Mouse (Mus musculus) thymus, postnatal 14 days (tissue): ENCODE results near the gene Psmb10.
A peak's percentile ranks its signal among the peaks of the same experiment; 100 is the strongest.
"Not testable (repeated sequence)": the region's sequence is repeated elsewhere in the genome, so short reads cannot be mapped to it uniquely, and the experiment has no call there.

Experiments used
- DNase-seq: peaks from one replicate; pipeline ENCODE4 v3.0.0; 2021

Gene Psmb10

DNA sequence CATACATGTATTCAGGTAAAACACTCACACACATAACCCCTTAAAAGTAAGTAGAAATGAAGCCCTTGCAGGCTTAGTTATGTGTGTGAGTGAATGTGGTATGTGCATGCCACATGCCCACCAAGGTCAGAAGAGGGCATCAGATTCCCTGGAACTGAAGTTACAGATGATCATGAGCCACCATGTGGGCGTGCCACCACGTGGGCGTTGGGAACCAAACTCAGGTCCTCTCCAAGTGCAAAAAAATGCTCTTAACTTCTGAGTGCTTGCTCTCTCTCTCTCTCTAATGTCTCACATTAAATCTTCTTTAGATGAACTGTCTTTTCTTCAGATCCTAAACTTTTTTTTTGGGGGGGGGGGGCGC is at the start of gene Psmb10:
TSS of gene Psmb10 (minus strand) at position 139 of the 364 bp plus-strand sequence.
- DNase-seq, result peak; percentile 53

DNA sequence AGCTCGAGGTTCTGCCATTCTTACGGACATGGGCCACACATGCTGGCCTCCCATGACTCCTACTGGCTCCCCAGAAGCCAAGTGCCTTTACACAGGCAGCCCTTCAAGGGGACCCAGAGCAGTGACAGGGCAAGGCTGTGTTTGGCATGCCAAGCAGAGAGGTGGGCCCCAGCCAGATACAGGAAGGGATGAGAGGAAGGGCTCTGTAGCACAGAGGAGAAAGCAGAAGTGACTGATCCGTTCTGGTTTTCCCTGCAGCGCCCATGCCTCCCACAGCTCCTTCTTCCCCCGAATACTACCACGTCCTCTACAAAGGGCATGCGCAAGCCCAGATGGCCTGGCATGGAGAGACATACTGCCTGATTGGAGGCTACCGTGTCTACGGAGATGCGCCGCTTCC is 45.2 kb upstream of the Psmb10 start:
- DNase-seq, result not testable (repeated sequence)

DNA sequence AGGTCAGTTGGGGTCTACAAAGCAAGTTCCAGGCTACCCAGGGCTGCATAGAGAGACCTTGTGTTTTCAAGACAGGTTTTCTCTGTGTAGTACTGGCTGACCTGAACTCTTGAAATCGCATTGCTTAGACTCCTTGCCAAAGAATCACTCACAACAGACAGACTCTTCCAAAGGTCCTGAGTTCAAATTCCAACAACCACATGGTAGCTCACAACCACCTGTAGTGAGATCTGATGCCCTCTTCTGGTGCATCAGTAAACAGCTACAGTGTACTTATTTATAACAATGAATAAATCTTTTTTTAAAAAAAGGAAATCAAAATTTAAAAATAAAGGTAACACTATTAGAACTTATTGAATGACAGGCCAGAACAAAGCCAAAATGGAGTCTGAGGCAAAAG is 42.9 kb upstream of the Psmb10 start:
- no peak for DNase-seq

DNA sequence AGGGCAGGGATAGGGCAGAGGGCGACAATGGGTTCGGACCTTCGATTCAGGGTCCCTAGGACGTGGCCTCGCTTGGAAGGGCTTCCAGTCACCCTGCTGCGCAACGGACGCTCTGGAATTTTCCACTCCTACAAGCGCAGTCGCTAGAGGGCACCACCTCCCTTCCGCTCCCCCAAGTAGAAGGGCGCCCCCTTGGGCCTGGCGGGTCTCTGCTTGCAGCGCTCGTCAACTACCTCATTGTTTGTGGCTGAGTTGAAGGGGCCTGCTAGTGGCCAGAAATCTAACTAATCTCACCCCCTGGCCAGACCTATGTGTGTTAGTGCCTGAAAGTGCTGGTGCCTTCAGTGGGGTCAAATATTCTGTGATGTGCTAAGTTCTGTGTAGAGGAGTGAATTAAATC is 41.1 kb upstream of the Psmb10 start, which contains the start of gene Dpep3:
TSS of gene Dpep3 (minus strand) at position 105 of the 400 bp plus-strand sequence.
- DNase-seq, result no peak

DNA sequence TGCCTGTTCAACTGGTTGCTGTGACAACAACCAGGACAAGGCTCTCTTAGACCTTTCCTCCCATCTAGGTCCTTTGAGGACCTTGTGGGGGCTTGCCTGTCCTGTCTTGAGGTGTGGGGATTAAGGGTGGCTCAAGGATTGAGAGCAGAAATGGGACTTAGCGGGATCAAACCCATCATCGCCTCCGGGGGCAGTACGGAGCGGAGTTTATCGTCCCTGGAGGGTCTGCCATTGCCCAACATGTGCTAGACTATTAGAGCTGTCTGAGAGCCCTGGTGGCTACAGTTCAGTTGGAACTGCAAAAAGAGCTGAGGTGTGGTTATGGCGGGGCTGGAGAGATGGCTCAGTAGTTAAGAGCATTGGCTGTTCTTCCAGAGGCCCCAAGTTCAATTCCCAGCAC is 37.1 kb upstream of the Psmb10 start:
- no peak for DNase-seq

DNA sequence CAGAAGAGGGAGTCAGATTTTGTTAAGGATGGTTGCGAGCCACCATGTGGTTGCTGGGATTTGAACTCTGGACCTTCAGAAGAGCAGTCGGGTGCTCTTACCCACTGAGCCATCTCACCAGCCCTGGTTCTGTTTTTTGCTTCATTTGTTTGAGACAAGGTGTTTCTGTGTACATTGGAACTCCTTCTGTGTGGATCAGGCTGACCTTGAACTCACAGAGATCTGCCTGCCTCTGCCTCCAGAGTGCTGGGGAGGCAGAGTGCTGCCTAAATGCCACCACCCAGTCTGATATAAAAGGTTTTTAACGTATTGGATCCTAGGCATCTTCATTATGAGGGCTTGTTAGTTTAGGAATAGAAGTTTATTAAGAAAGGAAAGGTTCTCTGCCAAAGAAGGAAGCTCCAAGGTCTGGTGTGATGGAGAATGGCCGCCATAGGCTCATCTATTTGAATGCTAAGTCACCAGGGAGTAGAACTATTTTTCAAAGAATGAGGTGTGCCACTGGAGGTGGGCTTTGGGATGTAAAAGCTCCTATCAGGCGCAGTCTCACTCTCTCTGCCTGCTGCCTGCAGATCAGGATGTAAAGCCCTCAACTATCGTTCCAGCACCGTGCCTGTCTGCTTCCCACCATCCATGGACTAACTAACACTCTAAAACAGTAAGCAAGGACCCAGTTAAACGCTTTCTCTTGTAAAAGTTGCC is 32.9 kb upstream of the Psmb10 start:
- DNase-seq, result no peak

DNA sequence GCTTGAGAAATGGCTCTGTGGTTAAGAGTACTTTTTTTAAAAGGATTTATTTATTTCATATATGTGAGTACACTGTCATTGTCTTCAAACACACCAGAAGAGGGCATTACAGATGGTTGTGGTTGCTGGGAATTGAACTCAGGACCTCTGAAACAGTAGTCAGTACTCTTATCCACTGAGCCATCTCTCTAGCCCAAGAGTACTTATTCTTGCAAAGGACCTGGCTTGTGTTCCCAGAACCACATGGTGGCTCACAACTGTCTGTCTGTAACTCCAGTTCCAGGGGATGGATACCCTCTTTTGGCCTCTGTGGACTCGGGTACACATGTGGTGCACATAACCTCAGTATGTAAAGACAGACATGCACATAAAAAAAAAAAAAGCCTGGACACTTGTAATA is 31.1 kb upstream of the Psmb10 start:
- DNase-seq, result no peak

DNA sequence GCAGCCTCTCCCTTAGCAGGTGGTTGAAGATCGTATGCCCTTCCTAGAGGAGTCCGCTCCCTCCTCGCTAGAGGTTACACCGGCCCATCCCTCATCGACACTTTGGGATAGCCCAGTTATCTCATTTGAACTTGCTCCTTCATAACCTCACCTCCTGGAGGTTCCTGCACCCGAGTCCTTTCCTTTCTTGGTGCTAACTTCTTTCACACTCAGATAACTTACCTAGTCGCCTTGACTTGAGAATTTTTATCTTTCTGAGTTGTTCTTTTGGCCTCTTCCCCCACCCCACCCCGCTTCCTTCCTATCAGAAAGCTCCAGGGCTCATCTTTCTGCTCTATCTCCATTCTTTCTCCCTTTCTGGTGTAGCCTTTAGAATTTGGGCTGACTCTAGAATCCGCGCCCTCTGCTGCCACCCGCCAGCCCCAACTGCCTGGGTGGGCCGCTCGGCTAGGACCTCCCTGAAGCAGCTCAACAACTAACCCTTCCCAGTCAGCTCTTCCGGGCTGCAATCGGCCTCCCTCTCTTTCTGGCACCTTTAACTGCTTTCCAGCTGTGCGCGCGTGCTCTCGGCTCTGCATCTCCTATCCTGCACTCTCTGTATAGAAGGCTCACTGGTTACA is 28.6 kb upstream of the Psmb10 start:
- DNase-seq, result peak; percentile 65

DNA sequence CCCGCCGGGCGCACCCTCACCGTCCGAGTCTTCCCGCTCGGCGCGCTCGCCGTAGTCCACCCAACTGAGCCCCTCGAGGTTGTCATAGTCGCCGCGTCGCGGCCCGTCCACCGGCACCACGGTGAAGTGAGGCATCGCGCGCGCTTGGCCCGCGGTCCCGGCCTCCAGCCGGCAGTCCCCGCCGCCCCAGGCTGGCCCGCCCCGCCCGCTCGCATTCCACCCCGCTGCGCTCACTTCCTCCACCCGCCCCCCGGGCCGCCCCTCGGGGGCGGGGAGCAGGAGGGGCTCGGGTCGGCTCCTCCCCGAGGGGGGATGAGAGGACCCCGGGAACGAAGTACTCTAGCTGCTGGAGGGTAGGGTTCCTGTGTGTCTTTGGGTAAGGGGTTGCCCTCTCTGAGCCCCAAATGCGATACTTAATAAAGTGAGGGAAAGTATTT is 27.7 kb upstream of the Psmb10 start, which contains the start of gene Slc12a4:
TSS of gene Slc12a4 (minus strand) at position 193 of the 437 bp plus-strand sequence.
- DNase-seq, result peak; percentile 92

DNA sequence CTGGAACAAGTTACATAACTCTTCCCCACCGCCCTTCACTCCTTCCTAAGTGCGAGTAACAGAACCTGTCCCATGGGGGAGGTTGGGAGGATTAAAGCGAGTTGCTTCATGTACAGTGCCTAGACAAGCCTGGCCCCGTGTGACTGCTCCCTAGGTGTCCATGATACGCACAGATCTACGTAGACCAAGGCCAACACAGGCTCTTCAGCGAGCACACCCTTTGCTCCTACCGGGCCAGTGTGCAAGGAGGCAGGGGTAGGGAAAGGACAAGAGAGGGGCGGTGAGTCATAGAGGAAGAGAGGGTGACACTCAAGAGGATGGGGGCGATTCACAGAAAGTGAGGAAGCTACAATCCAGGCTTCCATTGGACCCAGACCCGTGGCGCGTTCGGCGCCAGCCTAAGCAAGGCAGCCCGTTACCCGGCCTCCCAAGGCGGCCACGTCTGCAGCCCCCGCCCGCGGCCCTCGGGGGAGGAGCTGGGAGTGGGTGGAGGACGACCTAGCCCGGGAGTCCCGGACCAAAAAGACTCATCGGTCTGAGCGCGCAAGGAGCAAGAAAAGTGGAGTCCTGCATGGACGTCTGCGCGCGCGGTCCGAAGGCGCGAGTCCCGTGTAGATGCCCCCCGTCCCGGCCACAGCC is 27.1 kb upstream of the Psmb10 start:
- DNase-seq, result peak; percentile 73

DNA sequence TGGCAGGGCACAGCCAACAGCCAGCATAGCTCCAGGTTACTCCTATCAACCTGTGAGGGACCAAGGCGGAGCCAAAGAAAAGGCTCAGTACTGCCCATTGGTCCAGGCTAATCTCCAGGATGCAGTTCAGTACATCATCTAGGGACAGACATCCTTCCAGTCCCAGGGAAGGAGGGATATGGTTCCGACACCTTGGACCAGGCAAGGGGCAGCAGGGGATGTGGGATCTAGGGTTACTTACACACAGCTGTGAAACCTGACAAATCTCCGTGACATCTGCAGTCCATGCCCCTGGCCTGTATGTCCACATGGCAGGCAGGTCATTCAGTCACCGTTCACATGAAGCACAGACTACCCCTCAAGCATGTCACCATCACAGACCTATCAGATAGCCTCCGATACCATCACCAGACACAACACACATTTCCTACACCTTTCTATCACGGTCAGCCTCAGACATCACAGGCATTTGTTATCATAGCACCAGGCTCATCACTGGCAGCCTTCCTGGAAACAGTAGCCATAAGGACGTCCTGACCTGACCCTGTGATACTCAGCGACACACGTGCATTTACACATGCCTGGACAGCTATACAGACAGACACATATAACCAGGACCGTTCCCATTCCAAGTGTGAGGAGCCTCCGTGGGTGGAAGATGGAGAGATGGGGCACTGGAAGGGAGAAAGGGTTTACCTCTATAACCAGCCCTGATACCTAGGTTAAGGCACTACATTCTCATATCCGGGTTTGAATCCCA is 26.4 kb upstream of the Psmb10 start:
- DNase-seq, result no peak

DNA sequence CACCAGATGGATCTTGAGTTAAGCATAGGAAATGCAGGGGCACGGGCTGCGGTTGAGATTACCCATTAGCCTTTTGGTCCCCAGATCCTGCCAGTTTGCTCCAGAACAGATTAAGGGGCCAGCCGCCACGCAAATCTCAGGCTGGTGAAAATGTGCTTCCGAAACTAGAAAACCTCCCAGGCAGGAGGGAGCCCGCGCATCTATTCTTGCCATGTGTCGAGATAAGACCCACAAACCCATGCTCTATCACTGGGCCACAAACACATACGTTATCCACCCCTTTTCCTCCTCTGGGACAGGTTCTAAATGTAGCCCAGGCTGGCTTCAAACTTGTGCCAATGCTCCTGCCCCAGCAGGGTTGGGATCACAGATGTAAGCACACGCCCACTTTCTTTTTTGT is 23.3 kb upstream of the Psmb10 start:
- DNase-seq, result no peak

DNA sequence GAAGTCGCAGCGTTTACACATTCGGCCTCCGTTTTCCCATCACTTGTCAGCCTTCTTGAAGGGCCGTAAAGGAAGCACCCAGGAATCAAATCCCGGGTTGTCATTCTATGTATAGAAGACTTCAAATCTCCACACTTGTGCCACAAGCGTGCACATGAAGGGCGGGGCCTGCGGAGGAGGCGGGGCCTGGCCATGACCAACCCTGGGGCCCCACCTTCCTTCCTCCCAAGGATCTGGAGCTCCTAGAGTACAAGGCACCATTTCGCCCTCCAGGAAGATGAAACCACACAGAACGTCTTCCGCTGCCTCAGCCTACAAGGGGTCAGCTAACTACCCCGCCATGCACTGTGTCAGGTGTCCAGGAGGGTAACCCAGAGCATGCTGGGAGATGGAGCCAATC is 22.9 kb upstream of the Psmb10 start:
- DNase-seq, result peak; percentile 18

DNA sequence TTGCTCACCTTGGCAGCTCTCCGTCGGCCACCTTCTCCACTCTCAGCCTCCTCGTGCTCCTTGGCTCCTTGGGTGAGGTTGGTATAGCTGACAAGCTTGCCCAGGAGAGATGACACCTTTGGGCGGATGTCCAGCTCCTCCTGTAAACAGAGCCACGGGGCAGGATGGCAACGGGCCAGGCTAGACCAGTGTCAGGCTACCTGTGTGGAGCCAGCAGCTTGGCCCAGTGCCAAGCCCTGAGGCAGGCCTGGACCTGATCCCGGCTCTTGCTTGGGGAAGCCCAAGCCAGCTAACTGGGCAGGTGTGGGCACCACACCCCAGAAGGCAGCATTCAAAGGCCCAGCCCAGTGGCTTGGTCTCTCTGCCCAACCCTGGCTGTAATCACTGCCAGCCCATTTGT is 21.1 kb upstream of the Psmb10 start:
- no peak for DNase-seq

DNA sequence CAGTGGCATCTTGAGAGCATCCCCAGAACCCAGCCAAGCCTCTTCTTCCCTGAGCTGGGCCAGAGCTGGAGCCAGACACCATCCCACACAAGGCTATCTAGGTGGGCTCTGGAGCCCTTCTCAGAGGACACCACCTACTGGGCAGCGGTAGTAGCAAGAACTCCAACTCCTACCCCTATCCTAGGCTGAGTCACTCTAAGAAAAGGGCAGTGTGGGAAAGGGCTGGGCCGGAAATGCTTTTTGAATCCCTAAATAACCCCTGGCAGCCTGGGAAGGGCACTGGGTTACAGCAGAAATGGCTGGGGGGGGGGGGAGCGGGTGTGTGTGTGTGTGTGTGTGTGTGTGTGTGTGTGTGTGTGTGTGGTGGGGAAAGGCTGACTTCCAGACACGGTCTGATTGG is 19.6 kb upstream of the Psmb10 start:
- no peak for DNase-seq

DNA sequence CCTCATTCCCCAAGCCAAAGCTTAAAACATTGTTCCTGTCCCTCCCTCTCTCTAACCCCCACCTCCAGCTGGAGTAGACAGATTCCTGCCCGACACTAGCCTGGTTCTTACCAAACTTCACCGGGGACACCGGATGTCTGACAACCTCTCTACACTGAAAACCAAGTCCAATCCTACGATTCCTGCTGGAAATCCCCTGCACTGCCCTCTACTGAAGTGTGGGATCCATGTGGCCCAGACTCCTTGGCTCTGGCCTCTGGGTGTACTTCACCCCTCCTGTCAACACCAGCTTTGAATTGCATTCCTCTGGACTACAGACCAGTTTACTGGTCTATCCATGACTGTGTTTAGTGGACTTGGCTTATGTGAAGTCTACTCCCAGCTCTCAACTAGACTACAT is 18.3 kb upstream of the Psmb10 start:
- no peak for DNase-seq

DNA sequence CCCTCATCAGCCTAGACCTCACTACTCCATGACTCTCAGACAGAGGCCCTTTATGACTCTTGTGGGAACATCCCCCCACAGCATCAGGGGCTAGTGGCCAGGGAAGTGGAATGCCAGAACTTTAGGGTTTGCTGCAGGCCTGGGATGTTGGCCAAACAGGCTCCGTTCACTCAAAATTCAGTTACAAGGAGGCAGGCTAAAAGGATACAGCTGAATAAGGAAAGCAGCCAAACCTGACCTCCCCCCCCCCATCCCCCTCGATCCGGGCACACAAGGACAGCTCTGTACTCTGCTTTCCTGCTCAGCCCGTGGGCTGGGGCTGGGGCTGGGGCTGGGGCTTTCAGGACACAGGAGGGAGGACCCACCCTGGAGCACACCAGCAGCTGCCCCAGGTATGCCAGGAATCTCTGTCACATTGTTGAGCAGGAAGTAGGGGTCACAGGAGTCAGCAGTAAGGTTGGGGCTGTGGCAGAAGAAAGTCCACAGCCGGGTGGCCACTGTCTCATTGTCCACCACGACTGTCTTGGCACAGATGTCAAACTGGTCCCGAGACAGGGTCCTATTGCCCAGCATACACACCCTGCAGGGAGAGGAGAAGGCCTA is 12.9 kb upstream of the Psmb10 start:
- DNase-seq, result no peak

DNA sequence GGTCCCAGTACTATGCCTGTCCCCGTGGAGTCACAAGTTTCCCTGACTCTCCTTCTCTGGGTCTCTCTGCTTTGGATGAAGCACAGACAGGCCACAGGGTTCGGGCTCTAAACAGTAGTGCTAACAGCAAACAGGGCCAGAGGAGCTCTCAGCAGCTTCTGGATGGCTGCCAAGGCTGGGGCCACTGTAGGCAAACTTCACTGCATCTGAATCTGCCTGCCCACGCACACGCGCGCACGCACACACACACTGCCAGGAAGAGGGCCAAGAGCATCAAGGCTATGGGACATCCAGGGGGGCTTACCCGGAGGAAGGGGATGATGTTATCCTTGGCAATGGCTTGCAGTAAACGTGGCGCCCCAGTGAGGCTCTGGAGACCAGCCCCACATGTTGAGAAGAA is 11.1 kb upstream of the Psmb10 start:
- no peak for DNase-seq

DNA sequence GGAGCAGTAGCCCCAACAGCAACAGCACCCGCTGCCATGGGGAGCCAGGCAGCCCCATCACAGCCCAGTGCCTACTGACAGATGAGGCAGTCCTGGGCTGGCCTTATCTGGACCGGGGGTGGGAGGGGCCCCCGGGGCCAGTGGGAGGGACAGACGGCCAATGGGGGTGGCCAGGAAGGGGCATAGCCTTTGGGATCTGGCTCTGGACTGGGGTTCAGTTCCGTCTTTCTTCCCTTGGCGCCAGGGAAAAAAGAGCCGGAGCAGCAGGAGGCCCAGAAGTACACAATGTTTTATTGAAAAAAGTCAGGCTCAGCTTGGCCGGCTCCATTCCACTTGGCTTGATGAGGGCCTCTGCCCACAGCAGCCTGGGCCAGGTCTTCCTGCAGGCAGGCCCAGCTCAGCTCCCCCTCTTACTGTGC is 5.1 kb upstream of the Psmb10 start, which contains the start of gene Lcat:
TSS of gene Lcat (minus strand) at position 62 of the 419 bp plus-strand sequence.
- DNase-seq, result no peak

DNA sequence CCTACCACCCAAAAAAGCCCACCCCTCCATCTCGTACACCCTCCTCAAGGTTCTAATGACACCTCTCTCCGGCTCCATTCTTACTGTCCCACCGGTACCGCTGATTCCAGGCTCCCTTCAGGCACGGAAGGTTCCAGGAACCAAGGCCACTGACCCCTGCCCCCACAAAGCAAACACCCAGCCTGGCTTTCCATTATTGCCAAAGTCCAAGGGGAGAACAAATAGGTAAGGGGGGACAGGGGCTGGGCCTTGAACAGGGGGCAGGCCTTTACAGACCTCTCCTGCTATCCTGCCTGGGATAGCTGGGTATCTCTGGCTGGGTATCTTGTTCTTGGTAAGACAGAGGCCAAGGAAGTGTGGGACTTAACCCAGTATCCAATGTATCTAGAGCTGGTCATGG is 4.3 kb upstream of the Psmb10 start:
- no peak for DNase-seq

DNA sequence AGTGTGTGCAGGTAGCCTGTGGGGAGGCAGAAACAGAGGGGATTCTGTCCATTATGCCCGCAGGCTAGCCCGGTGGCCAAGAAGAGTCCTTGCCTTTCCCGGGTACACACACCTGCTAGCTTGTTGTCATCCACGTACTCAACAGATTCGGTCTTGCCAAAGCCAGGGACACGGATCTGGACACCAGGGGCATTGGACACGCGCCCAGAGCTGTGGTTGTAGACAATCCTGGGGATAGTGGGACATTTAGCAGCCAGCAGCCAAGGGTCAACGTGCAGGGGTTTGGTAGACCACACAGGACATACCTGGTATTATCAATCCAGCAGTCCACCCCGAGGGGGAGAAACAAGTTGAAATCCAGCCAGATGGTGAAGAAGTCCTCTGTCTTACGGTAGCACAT is 3.8 kb upstream of the Psmb10 start:
- no peak for DNase-seq

DNA sequence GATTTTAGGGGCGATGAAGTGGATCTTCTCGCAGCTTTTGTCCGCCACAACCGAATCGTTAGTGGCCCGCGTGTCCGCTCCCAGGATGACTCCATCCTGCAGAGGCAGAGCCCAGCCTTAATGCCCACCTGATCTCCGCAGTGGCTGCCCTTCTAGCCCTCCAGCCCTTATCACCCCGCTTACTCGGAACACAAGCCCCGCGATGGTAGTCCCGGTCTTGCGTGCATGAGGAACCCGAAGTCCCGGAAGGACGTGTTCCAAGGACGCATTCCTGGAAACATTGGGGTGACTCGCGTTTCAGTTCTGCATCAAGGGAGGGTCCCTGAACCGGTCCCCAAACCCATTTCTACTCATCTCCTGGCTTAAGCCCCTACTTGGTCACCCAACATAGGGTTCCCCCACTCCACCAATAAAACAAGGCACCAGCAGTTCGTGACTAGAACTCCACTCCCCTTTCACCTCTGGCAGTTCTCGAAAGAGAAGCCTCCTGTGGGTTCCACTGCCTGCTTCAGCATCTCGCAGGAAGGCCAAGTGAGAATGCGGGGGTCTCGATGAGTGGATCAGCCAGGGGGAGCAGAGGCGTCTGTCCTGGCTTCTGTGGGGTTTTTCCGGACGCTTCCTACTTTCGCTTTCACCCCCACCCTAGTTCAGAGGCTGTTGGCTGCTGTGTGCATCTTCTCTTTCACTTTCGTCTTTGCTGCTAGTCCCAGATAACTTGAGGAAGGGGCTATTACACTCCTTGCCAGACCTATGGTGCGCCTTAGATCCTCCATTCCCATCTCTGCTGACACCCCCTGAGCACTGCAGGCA is 543 bp downstream of the Psmb10 start:
- DNase-seq, result peak; percentile 64
